Mouse (Mus musculus) stomach, postnatal 0 days (tissue): ENCODE results near the gene Hspe1.

ENCODE experiments used
- CTCF ChIP-seq: IDR thresholded peaks from 2 replicates; pipeline ENCODE4 v1.5.1; 2016; ENCODE audit warnings: antibody characterized with exemption, low read depth, mild to moderate bottlenecking, moderate library complexity
- EP300 ChIP-seq: optimal IDR thresholded peaks from 2 replicates; pipeline ENCODE3; 2016; ENCODE audit warnings: antibody characterized with exemption

- TF ChIP-seq CTCF (peak; percentile 47), EP300 (no peak)
Measured at GRCm38 (mm10) chr1:55052355-55052953, 35.5 kb upstream of the Hspe1 start, which contains the start of gene Coq10b.
